Comparison of ENCODE assay signal across 18 mouse cellular contexts in the genomic region with DNA sequence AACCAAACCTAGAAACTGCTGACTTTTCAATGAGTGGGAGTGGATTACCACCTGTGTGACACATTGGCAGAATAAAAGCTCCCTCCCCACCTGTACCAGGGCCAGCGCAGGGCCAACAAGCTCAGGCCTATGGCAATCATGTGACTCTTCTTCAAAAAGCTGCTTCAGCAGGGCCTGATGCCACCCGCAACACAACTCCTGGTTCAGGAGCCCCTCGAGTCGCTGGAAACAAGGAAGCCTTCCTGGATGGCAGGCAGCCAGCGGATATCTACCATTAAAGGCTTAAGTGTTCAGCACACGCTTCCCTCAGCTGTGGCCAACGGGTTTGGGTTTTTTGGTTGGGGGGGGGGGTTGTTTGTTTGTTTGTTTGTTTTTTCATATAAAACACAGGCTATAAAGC. TPM values are rescaled to one million over a fixed set of nuclear protein-coding genes. Genes with fewer than 3 reads are reported as not detected.
DNase-seq lines count a peak whose midpoint lies in the region; ATAC-seq lines count a peak whose summit lies in the region.
"Had no signal": no experiment of that assay in that cellular context is flagged by ENCODE, and none has a peak within 500 bp of the region (broad histone marks: within the 10 kb centered on the region; RNA-seq: fewer than 3 reads in every experiment).

No protein-coding gene starts in this region.

- ATAC-seq in heart, embryonic 14.5 days (ENCODE audit: insufficient number of reproducible peaks, insufficient read depth, low FRiP score, low read depth), result no peak
- ATAC-seq in midbrain, embryonic 16.5 days, result peak; percentile 15; the same call in 1 of the 2 replicates
- no peak for ATAC-seq in midbrain, embryonic 15.5 days (replicated peaks)
- no peak for ATAC-seq in intestine, embryonic 15.5 days
- ATAC-seq: CD4-positive, CD25-positive, alpha-beta regulatory T cell, adult 4 months; forebrain, embryonic 15.5 days; liver, embryonic 12.5 days had no signal

- peak overlapping the region; percentile 8 to 45; a peak in 1 of 4 replicates for H3K27ac ChIP-seq in heart, embryonic 14.5 days (replicated peaks in 1 of 2; ENCODE audit: control insufficient read depth in 1 of 2, insufficient read depth in 1 of 2, low read depth in 2 of 2, low read length in 2 of 2)
- H3K27ac ChIP-seq in midbrain, embryonic 16.5 days (ENCODE audit: low read length), result no peak overlapping the region
- no peak overlapping the region for H3K27ac ChIP-seq in midbrain, embryonic 15.5 days
- no peak overlapping the region for H3K27ac ChIP-seq in intestine, embryonic 15.5 days
- H3K27ac ChIP-seq: forebrain, embryonic 15.5 days; hindbrain, embryonic 15.5 days; limb, embryonic 10.5 days; liver, embryonic 12.5 days; macrophage; neural tube, embryonic 13.5 days had no signal

- peaks cover 32 to 76% of the 10 kb centered on the region in 2 experiments for H3K4me1 ChIP-seq in heart, embryonic 14.5 days (ENCODE audit: control insufficient read depth in 2 of 2, insufficient read depth in 2 of 2, low read length in 2 of 2)
- H3K4me1 ChIP-seq in midbrain, embryonic 16.5 days (ENCODE audit: control insufficient read depth, insufficient read depth, low read length), result peaks cover 10% of the 10 kb centered on the region
- no peaks in the 10 kb centered on the region for H3K4me1 ChIP-seq in midbrain, embryonic 15.5 days
- peaks cover 15% of the 10 kb centered on the region for H3K4me1 ChIP-seq in intestine, embryonic 15.5 days (replicated peaks)

- H3K27me3 ChIP-seq in heart, embryonic 14.5 days (ENCODE audit: control insufficient read depth, insufficient read depth, low read length), result no peaks in the 10 kb centered on the region
- H3K27me3 ChIP-seq in midbrain, embryonic 16.5 days (ENCODE audit: control insufficient read depth, insufficient read depth, low read depth, low read length), result no peaks in the 10 kb centered on the region
- no peaks in the 10 kb centered on the region for H3K27me3 ChIP-seq in midbrain, embryonic 15.5 days (replicated peaks)
- H3K27me3 ChIP-seq in intestine, embryonic 15.5 days (replicated peaks), result no peaks in the 10 kb centered on the region
- H3K27me3 ChIP-seq: forebrain, embryonic 15.5 days; hindbrain, embryonic 15.5 days; liver, embryonic 12.5 days; neural tube, embryonic 13.5 days had no signal

- H3K9ac ChIP-seq in heart, embryonic 14.5 days (ENCODE audit: low read length), result no peak overlapping the region
- no peak overlapping the region for H3K9ac ChIP-seq in midbrain, embryonic 16.5 days (ENCODE audit: low read depth, low read length)
- H3K9ac ChIP-seq in midbrain, embryonic 15.5 days, result no peak overlapping the region
- H3K9ac ChIP-seq in intestine, embryonic 15.5 days, result no peak overlapping the region
- H3K9ac ChIP-seq: forebrain, embryonic 15.5 days; hindbrain, embryonic 15.5 days; liver, embryonic 12.5 days; neural tube, embryonic 13.5 days had no signal

- WGBS in heart, embryonic 14.5 days, result 20% methylated on average over 7 of the region's 7 CpGs
- 71% methylated on average over 7 of the region's 7 CpGs for WGBS in midbrain, embryonic 16.5 days
- 68% methylated on average over 7 of the region's 7 CpGs for WGBS in midbrain, embryonic 15.5 days
- WGBS in intestine, embryonic 15.5 days, result 63% methylated on average over 7 of the region's 7 CpGs

- intact Hi-C loops in heart, postnatal 10 days (cut with DNase I), result no loop called here

- peaks cover 8% of the 10 kb centered on the region; the same call in 1 of the 2 replicates for H3K36me3 ChIP-seq in heart, embryonic 14.5 days (ENCODE audit: control insufficient read depth, insufficient read depth, low read length)
- no peaks in the 10 kb centered on the region for H3K36me3 ChIP-seq in midbrain, embryonic 16.5 days (ENCODE audit: control insufficient read depth, insufficient read depth, low read length)
- no peaks in the 10 kb centered on the region for H3K36me3 ChIP-seq in midbrain, embryonic 15.5 days (replicated peaks)
- H3K36me3 ChIP-seq in intestine, embryonic 15.5 days, result no peaks in the 10 kb centered on the region
- H3K36me3 ChIP-seq: forebrain, embryonic 15.5 days; hindbrain, embryonic 15.5 days; limb, embryonic 10.5 days; liver, embryonic 12.5 days; neural tube, embryonic 13.5 days had no signal

- no peaks in the 10 kb centered on the region for H3K9me3 ChIP-seq in heart, embryonic 14.5 days (ENCODE audit: control insufficient read depth, low read length)
- H3K9me3 ChIP-seq in midbrain, embryonic 16.5 days (replicated peaks; ENCODE audit: control insufficient read depth, low read length, poor library complexity, severe bottlenecking), result no peaks in the 10 kb centered on the region
- H3K9me3 ChIP-seq in midbrain, embryonic 15.5 days, result no peaks in the 10 kb centered on the region
- no peaks in the 10 kb centered on the region for H3K9me3 ChIP-seq in intestine, embryonic 15.5 days
- H3K9me3 ChIP-seq: forebrain, embryonic 15.5 days; hindbrain, embryonic 15.5 days; limb, embryonic 10.5 days; liver, embryonic 12.5 days; neural tube, embryonic 13.5 days had no signal

- no peak overlapping the region for H3K4me3 ChIP-seq in heart, embryonic 14.5 days (ENCODE audit: control insufficient read depth in 1 of 2, insufficient read depth in 1 of 2, low read depth in 1 of 2, low read length in 2 of 2)
- H3K4me3 ChIP-seq in midbrain, embryonic 16.5 days (ENCODE audit: low read depth, low read length), result no peak overlapping the region
- no peak overlapping the region for H3K4me3 ChIP-seq in midbrain, embryonic 15.5 days
- H3K4me3 ChIP-seq in intestine, embryonic 15.5 days (replicated peaks), result no peak overlapping the region
- H3K4me3 ChIP-seq: forebrain, embryonic 15.5 days; hindbrain, embryonic 15.5 days; limb, embryonic 10.5 days; liver, embryonic 12.5 days; neural tube, embryonic 13.5 days had no signal

- no peak overlapping the region for H3K4me2 ChIP-seq in heart, embryonic 14.5 days (ENCODE audit: low read length)
- no peak overlapping the region for H3K4me2 ChIP-seq in midbrain, embryonic 16.5 days (ENCODE audit: low read length)
- no peak overlapping the region for H3K4me2 ChIP-seq in midbrain, embryonic 15.5 days
- no peak overlapping the region for H3K4me2 ChIP-seq in intestine, embryonic 15.5 days (replicated peaks)
- H3K4me2 ChIP-seq: forebrain, embryonic 15.5 days; hindbrain, embryonic 15.5 days; liver, embryonic 12.5 days; neural tube, embryonic 13.5 days had no signal

- no peak for DNase-seq in heart, postnatal 10 days
- peak; percentile 45 to 66 for DNase-seq in kidney, postnatal 36 days
- DNase-seq in kidney, adult 11 months, result no peak
- DNase-seq: adrenal gland, adult 2 months; cerebellum, adult 2 months; layer of hippocampus, postnatal 36 days had no signal

RNA-seq across cellular contexts. Expression of gene Fndc3b, which starts 37.4 kb away (rescaled TPM):
- polyA plus RNA-seq in heart, embryonic 14.5 days (2014; fragmentation: Nextera tagmentation; extraction: Ambion mirVana), result 25.8 and 29.0 TPM in 2 replicates
- 10 to 100 TPM; 77.3 to 95.8 TPM for total RNA-seq in heart, postnatal 10 days (2021)
- polyA plus RNA-seq in midbrain, embryonic 16.5 days (2015; fragmentation: Nextera tagmentation; extraction: Ambion mirVana), result 8.2 and 8.8 TPM in 2 replicates
- 9.2 and 9.7 TPM in 2 replicates for polyA plus RNA-seq in midbrain, embryonic 15.5 days (2015; fragmentation: Nextera tagmentation; extraction: Ambion mirVana)
- 20.1 and 21.7 TPM in 2 replicates for polyA plus RNA-seq in intestine, embryonic 15.5 days (2015; fragmentation: Nextera tagmentation; extraction: Ambion mirVana)
- total RNA-seq: MEL had no signal

Comparison
In these comparisons a context has a peak if more than half of its experiments do, and no peak if none do; other contexts are left out.
1. DNase-seq: peak in kidney, postnatal 36 days (2 of 2); none in heart, postnatal 10 days (0 of 2) and kidney, adult 11 months (single experiment).
2. H3K27ac ChIP-seq: peak in heart, embryonic 14.5 days (2 of 2); none in midbrain, embryonic 16.5 days (single experiment), midbrain, embryonic 15.5 days (single experiment) and intestine, embryonic 15.5 days (single experiment).